Mouse (Mus musculus): Measurements from ENCODE around the gene Hpcal4. TPM values are rescaled to one million over a fixed set of nuclear protein-coding genes. Genes with fewer than 3 reads are reported as not detected.
"Not testable (repeated sequence)": the region's sequence is repeated elsewhere in the genome, so short reads cannot be mapped to it uniquely, and the experiment has no call there.

Hpcal4 gene
- total RNA-seq, 1 experiment: 0.67 TPM

DNA sequence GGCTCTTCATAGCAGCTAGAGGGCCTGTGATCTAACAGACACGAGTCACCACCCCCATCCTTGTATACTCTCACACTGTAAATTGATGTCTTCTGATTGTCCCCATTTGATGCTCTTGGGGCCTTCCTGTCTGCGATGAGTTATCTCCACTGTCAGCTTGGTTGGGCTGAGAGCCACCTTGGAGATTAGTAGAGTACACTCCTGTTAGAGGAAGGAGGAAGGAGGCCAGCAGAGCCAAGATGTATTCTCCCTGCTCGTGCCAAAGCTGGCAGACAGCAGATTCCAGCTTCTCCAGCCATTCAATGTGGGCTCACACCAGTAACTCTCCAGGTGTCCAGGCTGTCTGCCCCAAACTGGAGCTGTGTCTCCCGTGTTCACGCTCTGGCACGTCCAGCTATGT lies 22.5 kb upstream of the Hpcal4 start:
- H3K9me3 ChIP-seq (ENCODE audit: control insufficient read depth, insufficient read depth, low read depth, low read length): no peaks in the 10 kb centered on the region
- no peaks in the 10 kb centered on the region for H3K36me3 ChIP-seq (ENCODE audit: control insufficient read depth, insufficient read depth, low read length, poor library complexity, severe bottlenecking)
- in situ Hi-C loops (cut with MboI; ENCODE audit: low sequenced_read_pairs in 2 of 2, unreplicated experiment in 2 of 2): no loop called here
- peaks cover 0 to 14% of the 10 kb centered on the region in 2 experiments; a peak in 2 of 4 replicates for H3K4me1 ChIP-seq (ENCODE audit: control insufficient read depth in 2 of 2, insufficient read depth in 2 of 2, low read length in 2 of 2, poor library complexity in 1 of 2)
- H3K9ac ChIP-seq (ENCODE audit: insufficient read depth, low read depth, low read length, poor library complexity, severe bottlenecking): no peak overlapping the region
- no peak overlapping the region for H3K4me3 ChIP-seq (ENCODE audit: insufficient read depth in 1 of 2, low read depth in 1 of 2, low read length in 2 of 2, poor library complexity in 1 of 2, severe bottlenecking in 1 of 2)
- no peak for DNase-seq (ENCODE audit: low read depth, low spot score)
- H3K27ac ChIP-seq (ENCODE audit: insufficient read depth, low read depth, low read length, poor library complexity, severe bottlenecking): no peak overlapping the region
- no peak for TF ChIP-seq MAFK (IDR thresholded peaks at IDR 0.05; ENCODE audit: insufficient read depth, low read depth, low read length)

DNA sequence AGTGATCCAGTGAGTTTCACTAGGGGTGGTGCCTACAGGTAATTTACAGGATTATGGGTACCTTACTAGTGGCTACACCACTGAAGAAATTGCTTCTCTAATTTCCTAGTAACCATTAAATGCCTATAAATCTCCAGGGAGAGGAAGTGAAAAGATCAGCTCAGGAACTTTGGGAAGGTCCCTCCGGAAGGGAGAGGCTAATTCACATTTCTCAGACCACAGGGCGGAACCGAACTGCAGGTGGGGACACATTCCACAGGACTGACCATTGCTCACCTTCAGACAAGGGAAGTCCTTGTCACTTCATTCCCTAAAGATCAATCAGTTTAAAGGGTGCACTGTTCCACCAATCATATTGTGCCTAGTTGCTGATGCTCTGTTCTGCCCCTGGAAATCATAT lies 21.8 kb upstream of the Hpcal4 start:
- peaks cover 0 to 14% of the 10 kb centered on the region in 2 experiments; a peak in 2 of 4 replicates for H3K4me1 ChIP-seq (ENCODE audit: control insufficient read depth in 2 of 2, insufficient read depth in 2 of 2, low read length in 2 of 2, poor library complexity in 1 of 2)
- H3K4me3 ChIP-seq (ENCODE audit: insufficient read depth in 1 of 2, low read depth in 1 of 2, low read length in 2 of 2, poor library complexity in 1 of 2, severe bottlenecking in 1 of 2); H3K27ac ChIP-seq (ENCODE audit: insufficient read depth, low read depth, low read length, poor library complexity, severe bottlenecking); H3K36me3 ChIP-seq (ENCODE audit: control insufficient read depth, insufficient read depth, low read length, poor library complexity, severe bottlenecking); H3K9ac ChIP-seq (ENCODE audit: insufficient read depth, low read depth, low read length, poor library complexity, severe bottlenecking); DNase-seq (ENCODE audit: low read depth, low spot score); H3K9me3 ChIP-seq (ENCODE audit: control insufficient read depth, insufficient read depth, low read depth, low read length); in situ Hi-C loops (cut with MboI; ENCODE audit: low sequenced_read_pairs in 2 of 2, unreplicated experiment in 2 of 2): not testable (repeated sequence)

DNA sequence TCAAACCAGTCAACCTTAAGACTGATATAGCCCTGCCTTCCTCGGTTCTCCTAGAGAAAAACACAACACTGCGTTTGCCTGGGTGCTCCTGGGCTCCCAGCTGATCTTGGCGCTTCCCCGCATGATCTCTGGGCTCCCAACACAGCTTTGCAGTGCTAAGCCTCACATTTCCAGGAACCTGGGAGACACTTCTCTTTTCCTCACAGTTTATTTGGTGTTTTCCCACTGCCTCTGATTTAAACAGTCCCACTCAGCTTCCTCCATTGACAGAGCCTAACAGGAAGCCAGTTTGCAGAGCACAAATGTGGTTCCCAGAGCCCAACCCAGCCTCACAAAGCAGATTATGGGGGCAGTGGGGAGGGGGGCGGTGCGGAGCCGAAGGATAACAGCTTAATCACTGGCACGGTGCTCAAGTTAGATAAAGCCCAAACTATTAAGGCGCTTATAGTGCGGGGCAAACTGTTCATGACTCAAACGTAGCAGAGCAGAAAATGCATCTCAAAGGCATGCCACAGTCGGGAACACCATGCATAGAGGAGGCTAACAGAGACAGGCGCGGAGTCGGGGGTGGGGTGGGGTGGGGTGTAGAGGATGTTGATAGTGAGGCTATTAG lies 20.6 kb upstream of the Hpcal4 start:
- H3K4me1 ChIP-seq (ENCODE audit: control insufficient read depth in 2 of 2, insufficient read depth in 2 of 2, low read length in 2 of 2, poor library complexity in 1 of 2): peaks cover 0 to 14% of the 10 kb centered on the region in 2 experiments; a peak in 2 of 4 replicates
- no peaks in the 10 kb centered on the region for H3K36me3 ChIP-seq (ENCODE audit: control insufficient read depth, insufficient read depth, low read length, poor library complexity, severe bottlenecking)
- H3K27ac ChIP-seq (ENCODE audit: insufficient read depth, low read depth, low read length, poor library complexity, severe bottlenecking): no peak overlapping the region
- no peak for TF ChIP-seq ZC3H11A (IDR thresholded peaks at IDR 0.05; ENCODE audit: borderline replicate concordance, low read depth, low read length)
- no peak for TF ChIP-seq HCFC1 (IDR thresholded peaks at IDR 0.05; ENCODE audit: borderline replicate concordance, insufficient read depth, low read length)
- no peak for TF ChIP-seq ZNF384 (IDR thresholded peaks at IDR 0.05; ENCODE audit: low read depth, low read length)
- no peak for TF ChIP-seq MAFK (IDR thresholded peaks at IDR 0.05; ENCODE audit: insufficient read depth, low read depth, low read length)
- no peak for TF ChIP-seq CHD2 (IDR thresholded peaks at IDR 0.05; ENCODE audit: low read depth, low read length)
- no peaks in the 10 kb centered on the region for H3K9me3 ChIP-seq (ENCODE audit: control insufficient read depth, insufficient read depth, low read depth, low read length)
- no peak overlapping the region for H3K9ac ChIP-seq (ENCODE audit: insufficient read depth, low read depth, low read length, poor library complexity, severe bottlenecking)
- in situ Hi-C loops (cut with MboI; ENCODE audit: low sequenced_read_pairs in 2 of 2, unreplicated experiment in 2 of 2): no loop called here
- peak overlapping the region in 1 of 2 experiments; percentile 30; a peak in 1 of 4 replicates for H3K4me3 ChIP-seq (ENCODE audit: insufficient read depth in 1 of 2, low read depth in 1 of 2, low read length in 2 of 2, poor library complexity in 1 of 2, severe bottlenecking in 1 of 2)
- DNase-seq (ENCODE audit: low read depth, low spot score): no peak

DNA sequence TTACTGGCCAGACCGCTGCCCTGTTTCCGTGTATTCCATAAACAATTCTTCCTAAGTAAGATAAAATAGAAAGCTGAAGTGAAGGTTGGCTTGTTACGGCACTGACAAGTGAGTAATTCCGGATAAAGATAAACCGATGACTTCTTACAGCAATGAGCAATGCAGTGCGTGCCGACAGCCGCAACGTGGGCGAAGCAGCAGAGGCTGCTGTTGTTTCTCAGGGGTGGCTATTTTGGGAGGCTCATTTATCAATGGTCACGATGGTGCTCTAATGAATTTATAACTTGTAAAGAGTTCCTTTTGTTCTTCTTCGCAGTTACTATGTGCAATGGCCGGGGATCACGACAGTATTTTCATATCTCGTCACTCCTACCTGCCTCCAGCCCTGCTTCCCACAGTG lies 18.9 kb upstream of the Hpcal4 start:
- no peak overlapping the region for H3K9ac ChIP-seq (ENCODE audit: insufficient read depth, low read depth, low read length, poor library complexity, severe bottlenecking)
- H3K36me3 ChIP-seq (ENCODE audit: control insufficient read depth, insufficient read depth, low read length, poor library complexity, severe bottlenecking): no peaks in the 10 kb centered on the region
- H3K9me3 ChIP-seq (ENCODE audit: control insufficient read depth, insufficient read depth, low read depth, low read length): no peaks in the 10 kb centered on the region
- no peak for TF ChIP-seq MAFK (IDR thresholded peaks at IDR 0.05; ENCODE audit: insufficient read depth, low read depth, low read length)
- TF ChIP-seq CHD2 (IDR thresholded peaks at IDR 0.05; ENCODE audit: low read depth, low read length): no peak
- TF ChIP-seq HCFC1 (IDR thresholded peaks at IDR 0.05; ENCODE audit: borderline replicate concordance, insufficient read depth, low read length): no peak
- TF ChIP-seq ZNF384 (IDR thresholded peaks at IDR 0.05; ENCODE audit: low read depth, low read length): no peak
- TF ChIP-seq ZC3H11A (IDR thresholded peaks at IDR 0.05; ENCODE audit: borderline replicate concordance, low read depth, low read length): no peak
- in situ Hi-C loops (cut with MboI; ENCODE audit: low sequenced_read_pairs in 2 of 2, unreplicated experiment in 2 of 2): no loop called here
- no peak overlapping the region for H3K4me3 ChIP-seq (ENCODE audit: insufficient read depth in 1 of 2, low read depth in 1 of 2, low read length in 2 of 2, poor library complexity in 1 of 2, severe bottlenecking in 1 of 2)
- H3K27ac ChIP-seq (ENCODE audit: insufficient read depth, low read depth, low read length, poor library complexity, severe bottlenecking): no peak overlapping the region
- peaks cover 0 to 14% of the 10 kb centered on the region in 2 experiments; a peak in 2 of 4 replicates for H3K4me1 ChIP-seq (ENCODE audit: control insufficient read depth in 2 of 2, insufficient read depth in 2 of 2, low read length in 2 of 2, poor library complexity in 1 of 2)
- no peak for DNase-seq (ENCODE audit: low read depth, low spot score)

DNA sequence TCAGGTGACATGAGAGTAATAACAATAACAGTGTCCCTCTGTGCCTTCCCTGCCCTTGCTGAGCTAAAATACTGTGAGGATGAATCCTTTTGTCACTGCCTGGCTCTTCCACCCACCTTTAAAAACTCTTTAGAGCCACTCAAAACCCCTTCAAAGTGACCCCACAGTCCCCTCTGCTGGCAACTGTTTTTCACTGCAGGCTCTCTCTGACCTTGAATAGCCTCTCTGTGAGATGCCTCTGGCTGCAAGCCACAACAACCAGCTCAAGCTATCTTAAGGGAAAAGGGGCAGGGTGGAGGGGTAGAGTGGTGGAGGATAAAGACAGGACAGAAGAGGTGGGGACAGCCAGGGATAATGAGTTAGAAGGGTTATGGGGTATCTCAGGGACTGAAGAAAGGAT lies 11.2 kb upstream of the Hpcal4 start:
- Histone ChIP-seq H3K4me3 (ENCODE audit: insufficient read depth in 1 of 2, low read depth in 1 of 2, low read length in 2 of 2, poor library complexity in 1 of 2, severe bottlenecking in 1 of 2) (no peak overlapping the region), H3K9ac (ENCODE audit: insufficient read depth, low read depth, low read length, poor library complexity, severe bottlenecking) (no peak overlapping the region), H3K27ac (ENCODE audit: insufficient read depth, low read depth, low read length, poor library complexity, severe bottlenecking) (no peak overlapping the region), H3K36me3 (ENCODE audit: control insufficient read depth, insufficient read depth, low read length, poor library complexity, severe bottlenecking) (no peaks in the 10 kb centered on the region), H3K4me1 (ENCODE audit: control insufficient read depth in 2 of 2, insufficient read depth in 2 of 2, low read length in 2 of 2, poor library complexity in 1 of 2) (no peaks in the 10 kb centered on the region), H3K9me3 (ENCODE audit: control insufficient read depth, insufficient read depth, low read depth, low read length) (no peaks in the 10 kb centered on the region)
- no peak for TF ChIP-seq HCFC1 (IDR thresholded peaks at IDR 0.05; ENCODE audit: borderline replicate concordance, insufficient read depth, low read length)
- no peak for DNase-seq (ENCODE audit: low read depth, low spot score)
- in situ Hi-C loops (cut with MboI; ENCODE audit: low sequenced_read_pairs in 2 of 2, unreplicated experiment in 2 of 2): no loop called here

Measured in ES-E14 (cell line).